Comparison of ENCODE assay signal across 9 mouse cellular contexts in the genomic region with DNA sequence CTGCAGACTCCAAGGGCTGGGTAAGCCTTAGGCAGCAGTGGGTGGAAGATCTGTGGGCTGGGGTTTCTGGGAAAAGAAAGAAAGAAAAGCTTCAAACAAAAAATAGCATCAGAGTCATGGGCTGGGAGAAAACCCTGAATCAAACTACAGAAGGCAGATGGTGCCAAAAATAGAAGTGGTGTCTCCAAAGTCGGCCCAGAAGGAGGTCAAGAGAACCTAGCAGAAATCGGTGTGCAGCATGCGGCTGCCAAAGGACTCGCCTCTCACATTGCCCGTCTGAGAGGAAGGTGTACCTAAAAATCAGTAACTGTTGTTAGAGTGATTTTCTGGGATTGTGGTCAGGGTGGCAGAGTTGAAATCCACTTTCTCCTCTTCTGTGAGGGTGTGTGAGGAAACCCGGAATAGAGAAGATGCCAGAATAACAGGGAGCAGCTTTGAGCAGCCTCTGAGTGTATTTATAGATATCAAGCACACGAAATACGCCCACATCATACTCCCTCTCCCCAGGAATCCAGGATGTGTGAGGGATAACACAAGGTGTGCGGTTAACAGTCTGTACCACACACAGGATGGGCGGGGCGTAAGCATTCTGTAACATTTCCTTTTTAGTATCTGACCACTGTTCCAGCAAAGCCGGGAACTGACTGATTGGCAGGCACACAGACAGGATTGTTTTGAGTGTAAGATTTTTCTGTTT. TPM values are rescaled to one million over a fixed set of nuclear protein-coding genes. Genes with fewer than 3 reads are reported as not detected.
DNase-seq lines count a peak whose midpoint lies in the region; ATAC-seq and TF ChIP-seq lines count a peak whose summit lies in the region.
"Had no signal": no experiment of that assay in that cellular context is flagged by ENCODE, and none has a peak within 500 bp of the region (broad histone marks: within the 10 kb centered on the region; RNA-seq: fewer than 3 reads in every experiment).

No protein-coding gene starts in this region.

- no peak overlapping the region for H3K4me2 ChIP-seq in forebrain, postnatal 0 days (ENCODE audit: low read depth)
- H3K4me2 ChIP-seq in forebrain, embryonic 11.5 days (ENCODE audit: low read depth, low read length, severe bottlenecking), result no peak overlapping the region
- H3K4me2 ChIP-seq in heart, embryonic 13.5 days, result peak overlapping the region; percentile 49
- H3K4me2 ChIP-seq in lung, embryonic 16.5 days (ENCODE audit: low read depth, low read length), result no peak overlapping the region

- H3K36me3 ChIP-seq in forebrain, postnatal 0 days (ENCODE audit: insufficient read depth), result no peaks in the 10 kb centered on the region
- no peaks in the 10 kb centered on the region for H3K36me3 ChIP-seq in forebrain, embryonic 11.5 days (ENCODE audit: control insufficient read depth, insufficient read depth, low read length)
- no peaks in the 10 kb centered on the region for H3K36me3 ChIP-seq in heart, embryonic 13.5 days
- H3K36me3 ChIP-seq in lung, embryonic 16.5 days (ENCODE audit: control insufficient read depth, insufficient read depth, low read length), result no peaks in the 10 kb centered on the region

- no peaks in the 10 kb centered on the region for H3K4me1 ChIP-seq in forebrain, postnatal 0 days (ENCODE audit: insufficient read depth)
- no peaks in the 10 kb centered on the region for H3K4me1 ChIP-seq in forebrain, embryonic 11.5 days (replicated peaks; ENCODE audit: control insufficient read depth, insufficient read depth, low read length)
- peaks cover 14% of the 10 kb centered on the region for H3K4me1 ChIP-seq in heart, embryonic 13.5 days
- no peaks in the 10 kb centered on the region for H3K4me1 ChIP-seq in lung, embryonic 16.5 days (replicated peaks; ENCODE audit: control insufficient read depth, insufficient read depth, low read length)

- H3K4me3 ChIP-seq in forebrain, postnatal 0 days (ENCODE audit: low read depth, low read length), result no peak overlapping the region
- no peak overlapping the region for H3K4me3 ChIP-seq in forebrain, embryonic 11.5 days (ENCODE audit: low read depth, low read length)
- 0 out of 2 replicates have a peak overlapping the region, but pooled peaks have one; percentile 12 for H3K4me3 ChIP-seq in heart, embryonic 13.5 days
- H3K4me3 ChIP-seq in lung, embryonic 16.5 days (ENCODE audit: low read length), result no peak overlapping the region

- H3K9me3 ChIP-seq in forebrain, postnatal 0 days (ENCODE audit: low read length), result no peaks in the 10 kb centered on the region
- no peaks in the 10 kb centered on the region for H3K9me3 ChIP-seq in forebrain, embryonic 11.5 days (ENCODE audit: control insufficient read depth, low read length)
- H3K9me3 ChIP-seq in heart, embryonic 13.5 days, result no peaks in the 10 kb centered on the region; the same call in 1 of the 2 replicates
- H3K9me3 ChIP-seq in lung, embryonic 16.5 days (ENCODE audit: control insufficient read depth, low read length), result 0 out of 2 replicates have a peak, but pooled peaks cover 2% of the 10 kb centered on the region

- peak; percentile 16 for DNase-seq in forebrain, postnatal 0 days
- no peak for DNase-seq in forebrain, embryonic 11.5 days (ENCODE audit: low spot score)
- DNase-seq in embryo, embryonic 10.5 days (ENCODE audit: low spot score), result no peak
- DNase-seq in retina, postnatal 1 day, result no peak
- DNase-seq: B cell, adult 2 months had no signal

- H3K27ac ChIP-seq in forebrain, postnatal 0 days (ENCODE audit: low read depth, low read length), result no peak overlapping the region
- no peak overlapping the region for H3K27ac ChIP-seq in forebrain, embryonic 11.5 days (ENCODE audit: low read depth, low read length)
- H3K27ac ChIP-seq in heart, embryonic 13.5 days (replicated peaks), result peak overlapping the region; percentile 40
- no peak overlapping the region for H3K27ac ChIP-seq in lung, embryonic 16.5 days (ENCODE audit: low read length)

- 74% methylated on average over 12 of the region's 12 CpGs for WGBS in forebrain, postnatal 0 days
- WGBS in forebrain, embryonic 11.5 days, result 90% methylated on average over 12 of the region's 12 CpGs
- WGBS in heart, embryonic 13.5 days, result 39% methylated on average over 12 of the region's 12 CpGs
- 59% methylated on average over 12 of the region's 12 CpGs for WGBS in lung, embryonic 16.5 days

- ATAC-seq in forebrain, postnatal 0 days, result peak; percentile 69
- no peak for ATAC-seq in forebrain, embryonic 11.5 days (replicated peaks; ENCODE audit: low FRiP score)
- peak; percentile 92 for ATAC-seq in activated CD4-positive, CD25-positive, alpha-beta regulatory T cell, adult 4 months
- ATAC-seq in heart, embryonic 13.5 days (ENCODE audit: extremely low read depth, insufficient number of reproducible peaks, low FRiP score, low TSS enrichment), result no peak
- ATAC-seq in lung, embryonic 16.5 days (ENCODE audit: low read depth), result peak; percentile 43; the same call in 1 of the 2 replicates
- no peak for ATAC-seq in monocyte, adult 5-6 weeks (replicated peaks; ENCODE audit: insufficient number of reproducible peaks, low FRiP score, low TSS enrichment, poor library complexity, severe bottlenecking)

- H3K27me3 ChIP-seq in forebrain, postnatal 0 days (ENCODE audit: insufficient read depth, low read length), result no peaks in the 10 kb centered on the region
- no peaks in the 10 kb centered on the region for H3K27me3 ChIP-seq in forebrain, embryonic 11.5 days (ENCODE audit: control insufficient read depth, insufficient read depth, low read length)
- H3K27me3 ChIP-seq in heart, embryonic 13.5 days (replicated peaks), result no peaks in the 10 kb centered on the region
- H3K27me3 ChIP-seq in lung, embryonic 16.5 days (ENCODE audit: control insufficient read depth, insufficient read depth, low read depth, low read length), result no peaks in the 10 kb centered on the region

- no peak overlapping the region for H3K9ac ChIP-seq in forebrain, postnatal 0 days
- no peak overlapping the region for H3K9ac ChIP-seq in forebrain, embryonic 11.5 days (ENCODE audit: low read length)
- peak overlapping the region; percentile 47 for H3K9ac ChIP-seq in heart, embryonic 13.5 days
- no peak overlapping the region for H3K9ac ChIP-seq in lung, embryonic 16.5 days (ENCODE audit: low read length)

- no peak for TF ChIP-seq CTCF in forebrain, postnatal 0 days (IDR thresholded peaks at IDR 0.05; ENCODE audit: low read depth)

RNA-seq across cellular contexts. Expression of gene Klhl2, which starts 21.8 kb away (rescaled TPM):
- total RNA-seq in forebrain, postnatal 0 days (2014; rRNA removed), result 70.5 and 78.2 TPM in 2 replicates
- polyA plus RNA-seq in forebrain, postnatal 0 days (2015; fragmentation: Nextera tagmentation; extraction: Ambion mirVana), result 31.8 and 43.6 TPM in 2 replicates
- polyA plus RNA-seq in forebrain, embryonic 11.5 days (2014; fragmentation: Nextera tagmentation; extraction: Ambion mirVana), result 22.6 and 26.0 TPM in 2 replicates
- polyA plus RNA-seq in activated CD4-positive, CD25-positive, alpha-beta regulatory T cell, adult 4 months (2017; shearing (Covaris generic)), result 1 to 10 TPM; 4.6 to 6.3 TPM
- 5.4 and 8.6 TPM in 2 replicates for polyA plus RNA-seq in heart, embryonic 13.5 days (2015; fragmentation: Nextera tagmentation; extraction: Ambion mirVana)
- polyA plus RNA-seq in lung, embryonic 16.5 days (2015; fragmentation: Nextera tagmentation; extraction: Ambion mirVana), result 3.9 and 4.2 TPM in 2 replicates
- total RNA-seq in monocyte, adult 5-6 weeks (2017), result 29.4 to 59.8 TPM (median 43.6 TPM) in 3 replicates

Comparison
In these comparisons a context has a peak if more than half of its experiments do, and no peak if none do; other contexts are left out.
1. ATAC-seq: peak in forebrain, postnatal 0 days (single experiment), activated CD4-positive, CD25-positive, alpha-beta regulatory T cell, adult 4 months (single experiment) and lung, embryonic 16.5 days (single experiment); none in forebrain, embryonic 11.5 days (single experiment), heart, embryonic 13.5 days (single experiment) and monocyte, adult 5-6 weeks (single experiment).